Mouse (Mus musculus): ENCODE measurements at regions not wholly inside any gene's neighbourhood (a gene's known extent, or its start where the extent isn't known, plus 50 kb on each side); places are given as distances from the start of the nearest gene placed in this dataset.
"Not testable (repeated sequence)": the region's sequence is repeated elsewhere in the genome, so short reads cannot be mapped to it uniquely, and the experiment has no call there.

DNA sequence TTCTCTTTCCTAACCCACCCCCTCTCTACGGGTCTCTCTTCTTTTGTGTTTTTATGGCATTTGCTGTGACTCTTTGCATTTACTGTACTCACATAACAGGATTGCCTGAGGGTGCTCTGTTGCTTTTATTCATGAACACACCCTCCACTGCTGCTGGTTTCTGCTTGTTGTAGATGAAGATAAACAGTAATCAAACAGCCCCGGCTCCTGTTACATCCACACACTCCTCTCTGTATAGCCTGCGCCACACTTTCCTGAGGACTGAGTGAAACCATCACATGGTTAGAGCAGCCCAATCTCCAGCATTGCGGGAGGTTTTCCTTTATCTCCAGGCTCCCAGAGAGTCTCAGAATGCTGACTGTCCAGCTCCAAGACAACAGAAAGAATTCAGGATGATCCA lies 296.0 kb upstream of the Cdh4 start:
- DNase-seq, result no peak

DNA sequence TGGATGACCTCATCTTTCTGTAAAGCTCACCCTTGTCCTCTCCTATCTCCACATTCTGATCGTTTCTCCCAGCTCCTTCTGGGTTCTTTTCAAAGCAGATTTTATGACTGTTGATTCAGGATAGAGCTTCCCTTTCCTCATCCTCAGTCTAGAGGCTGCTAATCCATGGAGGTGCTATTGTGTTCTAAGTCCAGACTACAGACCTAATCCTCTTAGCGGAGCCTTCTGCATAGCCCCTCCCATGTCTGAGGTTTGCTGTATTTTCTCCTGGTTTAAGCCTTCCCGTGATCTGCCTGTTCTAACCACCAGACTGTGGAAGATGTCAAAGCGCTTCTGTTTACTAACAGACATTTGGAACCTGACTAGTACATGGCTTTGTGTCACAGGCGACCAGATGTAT lies 294.0 kb upstream of the Cdh4 start:
- DNase-seq, result no peak

DNA sequence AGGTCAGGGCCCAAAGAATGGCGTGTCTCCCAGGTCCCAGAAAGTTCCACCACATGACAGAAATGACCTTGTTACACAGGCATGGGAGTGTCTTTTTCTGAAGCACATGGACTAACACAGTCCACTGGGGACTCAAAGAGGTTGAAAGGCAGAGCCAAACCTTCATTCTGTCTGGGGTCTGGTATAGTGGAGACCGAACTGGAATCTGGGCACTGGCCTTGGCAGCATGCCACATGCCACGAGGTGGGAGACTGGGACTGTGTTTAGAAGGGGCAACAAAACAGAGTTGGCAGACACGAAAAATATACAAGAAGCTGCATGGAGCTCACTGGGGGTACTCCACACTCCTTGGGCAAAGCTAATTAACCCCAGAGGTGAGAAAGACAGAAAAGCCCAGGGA lies 293.6 kb upstream of the Cdh4 start:
- no peak for DNase-seq

DNA sequence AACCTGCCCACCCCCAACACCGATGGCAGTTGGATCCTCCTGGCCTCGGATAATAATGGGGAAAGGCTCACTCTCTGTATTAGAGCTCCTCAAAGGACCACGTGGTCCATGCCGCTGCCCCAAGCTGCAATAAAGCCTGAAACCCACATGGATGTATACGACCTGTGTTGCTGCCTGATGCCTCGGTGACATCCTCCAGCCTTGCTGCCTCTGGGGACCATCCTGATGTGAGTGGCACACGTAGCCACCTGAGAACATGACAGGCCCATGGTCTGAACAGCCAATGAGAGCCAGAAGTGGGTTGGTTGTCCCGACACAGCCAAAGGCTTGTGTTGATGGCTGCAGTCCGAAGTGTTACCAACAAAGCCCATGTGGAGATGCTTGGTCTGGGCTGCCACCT lies 283.4 kb upstream of the Cdh4 start:
- DNase-seq, result no peak

DNA sequence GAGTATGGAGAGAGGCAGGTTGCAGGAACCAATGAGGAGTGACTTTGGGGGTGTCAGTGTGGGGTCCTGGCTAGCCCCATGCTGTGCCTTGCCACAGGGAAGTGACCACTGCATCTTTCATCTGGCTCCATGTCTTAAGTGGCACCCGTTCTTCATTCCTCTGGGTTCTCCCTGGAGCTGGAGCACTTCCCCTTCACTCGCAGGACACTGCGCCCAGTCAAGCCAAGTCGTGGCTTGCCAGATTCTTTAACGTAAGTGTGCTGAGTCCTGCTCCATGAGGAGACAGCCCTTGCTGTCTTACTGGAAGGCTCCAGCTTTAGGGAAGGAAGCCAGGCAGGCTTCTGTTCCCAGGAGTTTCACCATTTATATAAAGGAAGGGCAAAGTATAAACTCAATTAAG lies 279.1 kb upstream of the Cdh4 start:
- DNase-seq, result no peak

DNA sequence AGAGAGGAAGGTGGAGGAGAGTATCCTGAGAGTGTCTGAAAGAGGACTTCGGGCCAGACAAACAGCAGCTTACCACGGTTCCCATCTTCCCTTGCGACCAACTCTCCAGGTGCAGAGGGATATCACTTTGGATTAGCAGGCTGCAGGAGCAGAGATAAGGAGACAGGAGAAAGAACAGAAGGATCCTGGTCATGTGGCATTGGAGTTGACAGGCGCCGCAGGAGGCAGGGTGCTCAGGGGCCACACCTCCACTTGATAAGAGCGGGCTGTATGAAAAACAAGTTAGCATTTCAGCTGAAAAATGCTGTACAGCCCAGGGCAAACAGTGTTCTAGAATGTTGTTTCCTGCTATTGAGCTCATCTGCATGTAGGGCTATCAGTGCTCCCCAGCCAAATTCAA lies 272.1 kb upstream of the Cdh4 start:
- DNase-seq, result no peak

DNA sequence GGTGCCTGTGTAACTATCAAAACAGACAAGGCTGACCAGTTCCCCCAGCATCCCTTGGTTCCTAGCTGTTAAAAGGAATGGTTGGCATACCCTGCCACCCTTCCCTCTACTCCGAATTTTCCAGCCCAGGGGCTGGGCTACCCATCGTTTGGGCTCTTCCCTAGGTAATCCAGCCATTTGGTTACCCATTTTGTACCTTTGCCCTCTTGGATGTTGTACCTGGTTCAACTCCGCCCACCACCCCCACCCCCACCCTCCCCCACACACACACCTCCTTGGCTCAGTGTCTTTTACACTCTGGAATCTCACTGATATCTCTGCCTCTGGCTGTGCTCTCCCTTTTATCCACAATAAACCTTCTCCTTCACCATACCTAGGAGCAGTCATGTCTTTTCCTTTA lies 271.6 kb upstream of the Cdh4 start:
- no peak for DNase-seq

DNA sequence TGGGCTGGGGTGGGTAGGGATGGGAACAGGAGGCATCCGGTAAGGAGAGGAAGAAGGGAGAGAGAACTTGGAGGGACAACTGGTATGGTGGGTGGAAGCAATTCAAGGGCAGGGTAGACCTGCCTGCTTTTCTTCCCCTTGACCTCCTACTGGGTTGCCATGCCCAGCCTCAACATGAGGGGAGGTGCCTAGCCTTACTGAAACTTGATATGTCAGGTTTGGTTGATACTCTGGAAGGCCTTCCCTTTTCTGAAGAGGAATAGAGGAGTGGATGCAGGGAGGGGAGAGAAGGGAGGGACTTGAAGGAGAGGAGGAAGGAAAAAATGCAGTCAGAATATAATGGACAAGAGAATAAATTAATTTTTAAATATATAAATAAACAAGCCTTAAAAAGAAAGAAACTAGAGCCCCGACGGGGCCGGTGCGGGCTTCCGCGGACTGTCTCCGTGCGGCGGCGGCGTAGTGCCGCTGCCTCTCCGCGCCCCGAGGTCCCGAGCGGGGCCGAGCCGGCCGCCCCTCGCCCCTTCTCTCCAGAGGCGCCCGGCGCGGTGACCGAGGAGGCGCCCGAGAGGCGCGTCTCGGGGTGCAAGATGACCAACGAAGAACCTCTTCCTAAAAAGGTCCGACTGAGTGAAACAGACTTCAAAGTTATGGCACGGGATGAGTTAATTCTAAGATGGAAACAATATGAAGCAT lies 265.2 kb upstream of the Cdh4 start:
- DNase-seq, result not testable (repeated sequence)

DNA sequence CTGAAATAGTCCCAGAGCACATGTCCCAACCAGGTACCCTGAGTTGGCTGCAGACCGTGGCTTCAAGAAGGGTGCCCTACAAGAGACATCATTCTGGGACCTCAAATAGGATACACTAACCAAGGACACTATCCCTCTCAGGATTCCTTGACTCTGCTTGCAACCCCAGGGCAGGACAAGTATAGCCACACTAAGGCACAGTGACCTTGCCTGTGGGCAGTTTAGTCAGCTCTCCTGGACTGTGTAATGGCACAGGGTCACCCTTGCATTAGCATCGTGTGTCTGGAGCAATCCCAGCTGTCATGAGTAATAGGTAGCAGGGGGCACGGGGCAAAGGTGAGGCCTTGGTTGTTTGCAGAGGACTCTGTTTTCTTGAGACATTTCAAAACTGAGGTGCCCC lies 260.9 kb upstream of the Cdh4 start:
- no peak for DNase-seq

DNA sequence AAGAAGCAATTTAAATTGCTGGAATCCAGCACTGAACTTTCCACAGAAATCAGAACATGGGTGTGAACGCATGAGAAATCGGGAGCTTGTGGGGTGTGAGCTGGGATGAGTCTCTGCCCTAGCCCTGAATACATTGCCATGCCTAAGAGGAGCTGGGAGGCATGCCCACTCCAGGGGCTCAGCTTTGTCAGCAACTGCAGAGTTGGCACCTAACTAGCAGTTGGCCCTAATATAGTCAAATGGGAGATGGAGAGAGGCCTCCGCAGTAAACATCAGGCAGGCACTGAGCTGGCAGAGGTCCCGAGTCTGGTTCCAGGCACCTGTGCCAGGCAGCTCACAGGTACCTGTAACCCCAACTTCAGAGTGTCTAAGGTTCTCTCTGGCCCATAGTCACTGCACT lies 260.1 kb upstream of the Cdh4 start:
- no peak for DNase-seq

DNA sequence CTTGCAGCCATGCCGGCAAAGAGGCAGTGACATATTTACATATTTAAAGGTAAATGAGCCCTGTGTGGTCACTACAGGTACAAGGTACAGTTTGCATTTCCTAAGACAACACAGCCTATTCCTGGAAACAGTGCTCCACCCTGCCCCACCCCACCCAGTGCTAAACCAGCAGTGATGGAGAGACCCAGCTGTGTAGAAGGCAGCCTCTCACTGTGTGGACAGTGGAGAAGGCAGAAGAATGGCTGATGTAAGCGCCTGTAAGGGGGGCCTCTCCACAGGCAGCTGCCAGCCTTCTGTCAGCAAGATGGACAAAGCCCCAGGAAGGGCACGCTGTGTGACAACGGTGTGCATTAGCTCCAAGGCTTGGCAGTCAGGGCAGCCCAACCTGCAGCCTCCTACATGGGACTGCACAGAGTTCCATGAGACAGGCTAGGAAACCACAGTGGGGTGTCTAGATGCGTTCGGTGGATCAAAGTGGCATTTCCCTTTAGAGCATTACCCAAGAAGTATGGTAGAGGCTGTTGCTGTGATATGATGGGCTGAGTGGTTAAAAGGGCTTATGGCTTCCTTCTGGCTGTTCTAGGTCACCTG lies 249.2 kb upstream of the Cdh4 start:
- no peak for DNase-seq

DNA sequence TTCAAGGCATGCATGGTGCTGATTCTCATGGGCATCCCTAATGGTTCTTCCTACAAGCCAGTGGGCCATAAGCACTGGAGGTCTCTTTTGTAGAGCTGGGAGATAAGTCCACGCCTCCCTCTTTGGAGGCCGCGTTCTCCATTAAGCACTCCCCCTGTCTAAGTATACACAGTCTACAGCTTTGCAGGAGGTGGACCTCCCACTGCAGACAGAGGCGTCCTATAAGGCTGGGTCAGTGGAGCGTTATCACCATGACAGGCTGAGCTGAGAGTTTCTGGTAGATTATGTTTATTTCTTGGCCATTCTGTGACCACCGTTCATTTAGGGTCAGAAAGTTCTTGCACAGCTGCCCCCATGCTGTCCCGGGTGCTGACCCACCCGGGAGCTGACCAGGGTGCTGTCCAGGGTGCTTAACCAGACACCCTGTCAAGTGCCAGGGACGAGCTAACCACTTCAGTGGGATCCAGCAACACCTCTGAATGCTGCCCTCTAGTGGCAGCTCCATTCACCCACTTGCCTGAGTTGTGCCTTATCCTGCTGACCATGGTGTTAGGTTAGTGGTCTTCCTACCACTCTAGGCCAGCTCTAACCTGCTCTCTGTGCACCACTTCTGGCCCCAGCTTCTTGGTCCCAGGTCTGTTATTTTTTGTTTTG lies 248.6 kb upstream of the Cdh4 start:
- DNase-seq, result peak; percentile 16

DNA sequence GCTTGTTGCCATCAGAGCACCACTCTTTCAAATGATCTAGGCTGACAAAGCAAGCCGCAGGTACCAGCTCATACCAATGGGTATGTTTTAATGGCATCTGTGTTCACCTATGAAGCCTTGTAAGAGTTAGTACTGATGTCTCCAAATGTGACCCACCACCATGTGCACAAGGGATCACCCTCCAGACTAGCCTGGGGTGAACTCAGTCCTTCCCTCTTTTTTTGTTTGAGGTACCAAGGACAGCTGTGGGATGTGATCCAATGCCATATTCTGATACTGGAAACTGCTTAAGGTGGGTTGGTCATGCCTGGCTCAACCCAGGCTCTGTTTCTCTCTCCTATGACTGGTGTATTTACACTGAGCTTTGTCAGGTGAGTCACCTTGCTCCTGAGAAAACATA lies 244.8 kb upstream of the Cdh4 start:
- no peak for DNase-seq

DNA sequence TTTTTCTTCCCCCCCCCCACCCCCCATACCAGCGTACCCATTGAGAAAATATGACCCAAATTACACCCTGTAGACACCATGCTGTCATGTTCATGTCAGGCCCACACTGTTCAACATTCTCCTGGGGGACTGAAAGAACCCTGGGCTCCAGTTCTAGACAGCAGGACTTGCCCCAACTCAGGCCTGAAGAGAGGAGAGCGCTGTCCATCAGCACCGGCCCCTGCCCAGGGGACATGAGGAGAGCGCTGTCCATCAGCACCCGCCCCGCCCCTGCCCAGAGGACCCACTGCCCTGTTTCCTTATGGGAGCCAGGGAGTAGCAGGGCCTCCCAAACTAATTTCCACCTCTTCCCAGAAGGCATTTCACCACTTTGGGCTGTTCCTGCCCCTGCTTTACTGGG lies 241.7 kb upstream of the Cdh4 start:
- DNase-seq, result no peak

DNA sequence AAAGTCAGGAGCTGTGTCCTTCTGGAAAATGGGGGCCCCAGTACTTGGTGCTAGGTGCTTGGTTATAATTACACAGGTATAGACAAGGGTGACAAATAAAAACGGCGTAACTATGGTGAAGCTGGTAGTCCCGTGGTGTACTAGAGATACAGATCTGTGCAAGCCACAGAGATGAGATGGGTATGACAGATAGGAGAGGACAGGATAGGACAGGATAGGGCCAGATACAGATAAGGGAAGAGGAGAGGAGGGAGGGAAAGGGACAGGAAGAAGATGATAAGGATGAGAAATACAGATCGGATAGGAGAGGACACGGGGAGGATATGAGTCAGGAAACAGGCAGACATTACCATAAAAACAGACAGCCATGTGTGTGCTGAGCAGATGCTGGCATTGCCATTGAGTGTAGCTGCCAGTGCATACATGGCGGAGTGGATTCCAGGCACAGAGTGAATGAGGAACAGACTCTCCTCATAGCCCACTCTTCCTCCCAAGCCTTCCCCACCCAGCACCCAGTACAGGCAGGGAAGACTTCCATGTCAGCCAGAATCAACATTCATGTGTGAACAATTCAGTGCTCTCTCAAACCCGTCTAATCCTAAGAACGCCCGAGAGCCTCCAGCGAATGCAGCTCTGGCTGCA lies 231.9 kb upstream of the Cdh4 start:
- DNase-seq, result no peak

DNA sequence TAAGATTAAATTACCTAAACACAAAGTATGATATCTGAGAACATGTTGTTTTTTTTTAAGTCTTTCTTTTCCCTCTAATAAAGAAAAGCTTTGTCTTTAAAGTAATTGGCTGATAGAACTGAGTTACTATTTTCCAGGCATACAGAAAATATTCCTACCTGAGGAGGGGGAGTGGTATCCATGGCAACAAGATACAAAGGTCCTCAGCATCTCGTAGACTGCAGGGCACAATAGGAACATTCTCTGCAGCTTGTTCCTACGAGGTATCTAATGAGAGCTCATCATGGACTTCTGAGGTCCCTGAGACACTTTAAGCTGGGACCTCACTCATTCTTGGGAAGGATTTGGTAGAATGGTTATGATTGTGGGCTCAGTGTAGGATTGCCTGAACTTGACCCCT lies 225.5 kb upstream of the Cdh4 start:
- no peak for DNase-seq

DNA sequence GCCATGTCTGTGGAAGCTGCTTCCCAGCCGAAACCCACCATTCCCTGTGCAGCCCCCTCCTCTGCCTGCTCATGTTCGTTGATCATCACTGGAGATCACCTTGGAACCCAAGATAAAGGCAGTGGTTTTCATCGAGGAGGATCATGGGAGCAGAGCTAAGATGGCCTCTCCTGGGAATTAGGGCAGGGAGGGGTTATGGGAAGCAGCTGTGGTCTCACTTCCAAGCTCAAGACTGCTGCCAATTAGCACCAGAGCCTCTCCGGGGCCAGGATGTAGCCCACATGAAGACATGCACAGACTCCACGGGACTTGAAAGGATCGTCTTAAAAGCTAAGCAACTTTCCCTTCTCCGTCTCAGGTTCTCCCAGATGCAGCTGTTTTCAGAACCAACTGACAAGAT lies 214.1 kb upstream of the Cdh4 start:
- no peak for DNase-seq

DNA sequence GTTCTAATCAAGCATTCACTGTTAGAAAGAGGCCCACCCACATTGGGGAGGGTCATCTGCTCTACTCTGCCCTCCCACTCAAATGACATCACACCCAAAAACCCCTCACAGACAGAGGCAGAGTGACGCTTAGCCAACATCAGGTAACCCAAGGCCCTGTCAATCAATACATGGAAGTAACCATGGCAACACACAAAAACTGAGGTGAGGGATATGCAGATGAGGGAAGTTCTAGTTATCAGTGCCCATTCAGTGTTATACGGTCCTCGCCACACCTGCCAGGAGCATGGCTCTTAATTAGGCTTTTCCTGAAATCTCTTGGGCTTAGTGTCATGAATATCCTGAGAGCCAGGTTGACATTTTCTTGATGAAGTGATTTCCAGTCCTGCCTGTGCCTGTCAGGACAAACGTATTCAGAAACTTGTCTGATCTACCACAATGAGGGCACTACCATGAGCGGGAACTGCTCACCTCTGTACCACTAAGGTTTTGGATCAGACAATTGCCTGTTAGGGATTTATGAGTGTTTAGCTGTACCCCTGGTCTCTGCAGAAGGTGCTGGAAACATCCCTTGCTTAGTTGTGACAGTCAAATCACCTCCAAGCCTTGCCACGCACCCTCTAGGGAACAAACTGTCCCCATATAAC lies 210.4 kb upstream of the Cdh4 start:
- DNase-seq, result no peak

DNA sequence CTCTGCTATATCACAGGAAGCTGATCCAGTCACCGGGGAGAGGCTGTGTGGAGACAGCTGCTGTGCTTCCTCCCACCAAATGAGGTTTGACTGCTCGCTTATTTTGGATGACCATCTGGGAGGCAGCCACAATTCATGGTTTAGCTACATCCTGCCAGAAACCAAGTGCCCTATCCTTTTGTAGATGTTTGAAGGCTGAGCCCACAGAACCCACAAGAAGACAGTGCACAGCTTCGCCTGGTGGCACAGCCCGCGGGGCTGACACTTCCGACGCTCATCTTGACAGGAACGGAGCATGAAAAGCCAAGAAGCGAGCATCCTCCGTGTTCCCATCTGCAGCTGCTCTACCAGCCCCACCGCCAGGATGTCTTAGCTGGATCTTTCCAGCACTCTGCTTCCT lies 204.1 kb upstream of the Cdh4 start:
- DNase-seq, result no peak

DNA sequence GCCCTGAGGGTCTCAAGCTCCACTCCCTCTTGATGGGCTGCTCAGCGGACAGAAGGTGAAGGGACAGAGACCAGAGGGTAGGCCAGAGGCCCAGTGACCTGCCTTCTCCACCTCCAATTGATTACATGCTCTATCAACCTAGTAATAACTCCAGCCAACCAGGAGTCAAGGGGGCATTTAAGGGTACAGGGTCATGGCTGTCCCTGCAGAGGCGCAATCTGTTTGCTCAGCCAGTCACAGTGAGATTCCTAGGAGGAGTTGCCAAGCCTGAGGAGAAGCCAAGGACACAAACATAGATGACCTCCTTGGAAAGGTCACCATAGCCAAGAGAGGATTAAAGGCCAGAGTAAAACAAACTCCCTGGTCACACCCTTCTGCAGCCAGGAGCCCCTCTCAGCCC lies 181.3 kb upstream of the Cdh4 start:
- no peak for DNase-seq

DNA sequence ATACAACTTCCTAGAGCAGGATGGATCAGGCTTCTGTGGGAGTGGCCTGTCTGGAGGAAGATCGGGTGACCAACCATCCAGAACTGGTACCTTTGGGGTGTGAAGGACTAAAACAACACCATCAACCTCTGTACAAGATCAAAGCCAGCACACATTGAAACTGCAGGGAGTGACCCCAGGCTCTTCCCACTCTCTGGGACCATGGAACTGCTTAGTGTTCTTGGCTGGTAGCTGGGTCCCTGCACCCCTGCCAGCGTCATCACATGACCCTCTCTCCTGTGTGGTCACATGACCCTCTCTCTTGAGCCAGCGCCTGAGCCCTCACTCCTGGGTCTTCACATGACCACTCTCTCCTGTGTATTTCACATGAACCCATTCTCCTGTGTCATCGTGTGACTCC lies 178.3 kb upstream of the Cdh4 start:
- DNase-seq, result no peak

DNA sequence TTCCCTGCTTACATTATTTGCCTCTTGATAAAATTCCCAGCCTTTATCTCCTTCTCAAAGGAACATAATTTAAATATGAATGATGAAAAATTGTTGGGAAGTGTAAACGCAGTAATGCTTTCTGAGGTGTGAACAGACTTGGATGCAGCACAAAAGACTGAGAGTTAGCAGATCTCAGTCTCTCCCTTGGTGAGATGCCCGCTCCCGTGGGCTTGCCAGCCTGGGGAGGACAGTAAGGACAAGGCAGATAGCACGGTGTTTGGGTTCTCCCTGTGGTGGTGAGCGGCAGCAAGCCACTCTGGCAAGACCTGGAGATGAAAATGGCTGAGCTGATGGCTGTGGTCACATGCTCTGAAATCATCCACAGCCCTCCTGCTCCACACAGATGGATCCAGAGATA lies 176.8 kb upstream of the Cdh4 start:
- DNase-seq, result no peak

DNA sequence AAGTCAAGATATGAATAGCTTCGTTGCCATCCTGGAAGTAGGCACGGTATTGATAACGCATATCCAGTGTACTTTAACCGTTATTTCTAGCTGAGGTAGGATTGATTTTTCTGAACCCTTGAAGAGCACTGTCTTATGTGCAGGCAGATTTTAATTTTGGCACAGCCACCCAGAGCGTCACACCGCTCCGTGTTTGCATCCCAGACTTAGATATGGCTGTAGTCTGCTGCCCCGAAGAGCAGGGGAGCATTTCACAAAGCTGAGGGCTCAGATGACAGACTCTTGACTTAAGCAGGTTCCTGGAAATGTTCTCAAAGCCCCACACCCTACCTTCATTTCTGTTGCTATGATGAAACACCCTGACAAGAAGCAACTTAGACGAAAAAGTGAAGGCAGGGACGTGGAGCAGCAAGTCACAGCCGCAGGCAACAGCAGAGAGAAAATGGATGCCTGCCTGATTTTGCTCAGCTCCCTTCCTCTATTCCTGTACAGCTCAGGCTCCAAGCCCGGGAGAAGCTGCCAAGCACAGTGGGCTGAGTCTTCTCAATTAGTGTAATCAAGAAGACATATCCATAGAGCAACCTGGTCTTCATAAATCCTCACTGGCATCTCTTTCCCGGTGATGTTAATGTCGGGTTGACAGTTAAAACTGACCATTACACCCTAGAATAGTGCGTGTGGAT lies 164.9 kb upstream of the Cdh4 start:
- no peak for DNase-seq
